12 mouse cellular contexts compared by ENCODE assay signal in genomic region chr5:52145684-52146083, GRCm38 (mm10). TPM values are rescaled to one million over a fixed set of nuclear protein-coding genes. Genes with fewer than 3 reads are reported as not detected.
A peak's percentile ranks its signal among the peaks of the same experiment; 100 is the strongest.
DNase-seq lines count a peak whose midpoint lies in the region; ATAC-seq lines count a peak whose summit lies in the region.
"Had no signal": no experiment of that assay in that cellular context is flagged by ENCODE, and none has a peak within 500 bp of the region (broad histone marks: within the 10 kb centered on the region; RNA-seq: fewer than 3 reads in every experiment).

No protein-coding gene starts in this region.

- peak; percentile 48 for DNase-seq in lung, postnatal 36 days
- DNase-seq in lung, postnatal 25 days (ENCODE audit: low spot score): no peak
- peak; percentile 65 for DNase-seq in adrenal gland, adult 2 months
- no peak for DNase-seq in kidney, postnatal 25 days
- DNase-seq in left cerebral cortex, adult 11 months (ENCODE audit: low spot score): no peak
- DNase-seq in spleen, postnatal 14 days (ENCODE audit: low spot score in 2 of 2): no peak
- DNase-seq: cerebellum, adult 2 months; right cerebral cortex, adult 18-20 months had no signal

- no peak overlapping the region for H3K4me2 ChIP-seq in intestine, embryonic 15.5 days (replicated peaks)
- no peak overlapping the region for H3K4me2 ChIP-seq in stomach, embryonic 14.5 days (replicated peaks; ENCODE audit: low read depth, low read length)

- H3K36me3 ChIP-seq in intestine, embryonic 15.5 days: peaks cover 4% of the 10 kb centered on the region; the same call in 1 of the 2 replicates
- H3K36me3 ChIP-seq in stomach, embryonic 14.5 days (ENCODE audit: control insufficient read depth, insufficient read depth, low read length): peaks cover 30% of the 10 kb centered on the region

- no peaks in the 10 kb centered on the region for H3K9me3 ChIP-seq in intestine, embryonic 15.5 days
- H3K9me3 ChIP-seq in stomach, embryonic 14.5 days (ENCODE audit: control insufficient read depth, low read depth, low read length): no peaks in the 10 kb centered on the region

- H3K9ac ChIP-seq in intestine, embryonic 15.5 days: no peak overlapping the region
- no peak overlapping the region for H3K9ac ChIP-seq in stomach, embryonic 14.5 days (replicated peaks; ENCODE audit: low read depth, low read length)

- no peaks in the 10 kb centered on the region for H3K4me1 ChIP-seq in intestine, embryonic 15.5 days (replicated peaks)
- H3K4me1 ChIP-seq in stomach, embryonic 14.5 days (ENCODE audit: control insufficient read depth, insufficient read depth, low read length): no peaks in the 10 kb centered on the region

- peak; percentile 69 for ATAC-seq in intestine, embryonic 15.5 days
- ATAC-seq in stomach, embryonic 14.5 days (ENCODE audit: insufficient number of reproducible peaks, insufficient read depth, low FRiP score, low read depth): peak; percentile 28; the same call in 1 of the 2 replicates
- ATAC-seq: CD4-positive, CD25-positive, alpha-beta regulatory T cell, adult 4 months; Patski had no signal

- no peak overlapping the region for H3K27ac ChIP-seq in intestine, embryonic 15.5 days
- H3K27ac ChIP-seq in stomach, embryonic 14.5 days (ENCODE audit: low read length): no peak overlapping the region

- H3K27me3 ChIP-seq in intestine, embryonic 15.5 days (replicated peaks): no peaks in the 10 kb centered on the region
- H3K27me3 ChIP-seq in stomach, embryonic 14.5 days (ENCODE audit: control insufficient read depth, insufficient read depth, low read length): no peaks in the 10 kb centered on the region
- H3K27me3 ChIP-seq: Patski had no signal

- no peak overlapping the region for H3K4me3 ChIP-seq in intestine, embryonic 15.5 days (replicated peaks)
- H3K4me3 ChIP-seq in stomach, embryonic 14.5 days (ENCODE audit: low read depth, low read length): no peak overlapping the region

- 86% methylated on average over 6 of the region's 6 CpGs for WGBS in intestine, embryonic 15.5 days
- 83% methylated on average over 6 of the region's 6 CpGs for WGBS in stomach, embryonic 14.5 days

RNA-seq across cellular contexts. Expression of gene Dhx15, which starts 44.6 kb away (rescaled TPM):
- 100 to 1,000 TPM; 106 to 118 TPM for total RNA-seq in adrenal gland, adult 2 months (2021)
- polyA plus RNA-seq in adrenal gland, adult 2 months (2012; rRNA removed): 9.5 and 15.1 TPM in 2 replicates
- 138 and 146 TPM in 2 replicates for polyA plus RNA-seq in intestine, embryonic 15.5 days (2015; fragmentation: Nextera tagmentation; extraction: Ambion mirVana)
- polyA plus RNA-seq in stomach, embryonic 14.5 days (2014; fragmentation: Nextera tagmentation; extraction: Ambion mirVana): 99.0 and 100 TPM in 2 replicates

Comparison
In these comparisons a context has a peak if more than half of its experiments do, and no peak if none do; other contexts are left out.
1. DNase-seq: peak in lung, postnatal 36 days (single experiment) and adrenal gland, adult 2 months (single experiment); none in lung, postnatal 25 days (single experiment), kidney, postnatal 25 days (0 of 2), left cerebral cortex, adult 11 months (single experiment) and spleen, postnatal 14 days (0 of 2).